Mouse (Mus musculus) heart, embryonic 16.5 days (tissue): ENCODE results near the gene Zbtb41. TPM values are rescaled to one million over a fixed set of nuclear protein-coding genes. Genes with fewer than 3 reads are reported as not detected.
A peak's percentile ranks its signal among the peaks of the same experiment; 100 is the strongest.

ENCODE experiments used
- ATAC-seq: fragments of 200-750 bp; cut with Nextera tagmentation; replicated peaks from 2 replicates; pipeline ENCODE4 v1.8.0; 2017; ENCODE audit warnings: moderate number of reproducible peaks; ENCODE audit not compliant: insufficient read depth, low FRiP score; ENCODE audit errors: extremely low read depth
- H3K27ac ChIP-seq: fragments of 300-500 bp; sonication (generic); 2 replicates; pipeline ENCODE4 v1.5.1; 2014; ENCODE audit warnings: mild to moderate bottlenecking, low read length, control low read depth, moderate library complexity
- H3K27me3 ChIP-seq: fragments of 300-500 bp; sonication (generic); 2 replicates; pipeline ENCODE4 v1.6.1; 2014; ENCODE audit warnings: low read length, mixed read lengths; ENCODE audit not compliant: control insufficient read depth, insufficient read depth
- H3K36me3 ChIP-seq: fragments of 300-500 bp; sonication (generic); 2 replicates; pipeline ENCODE4 v1.6.1; 2014; ENCODE audit not compliant: control insufficient read depth, insufficient read depth
- H3K4me1 ChIP-seq: fragments of 300-500 bp; sonication (generic); 2 replicates; pipeline ENCODE4 v1.6.1; 2014; ENCODE audit warnings: low read length, mixed read lengths; ENCODE audit not compliant: control insufficient read depth, insufficient read depth
- H3K4me2 ChIP-seq: fragments of 300-500 bp; sonication (generic); 2 replicates; pipeline ENCODE4 v1.6.1; 2014; ENCODE audit warnings: low read depth, mild to moderate bottlenecking, control low read depth, low read length
- H3K4me3 ChIP-seq: fragments of 300-500 bp; sonication (generic); 2 replicates; pipeline ENCODE4 v1.5.1; 2014; ENCODE audit warnings: mild to moderate bottlenecking, control low read depth, low read length
- H3K9ac ChIP-seq: fragments of 300-500 bp; sonication (generic); 2 replicates; pipeline ENCODE4 v1.6.1; 2014; ENCODE audit warnings: low read length, control low read depth
- H3K9me3 ChIP-seq: fragments of 300-500 bp; sonication (generic); replicated peaks from 2 replicates; pipeline ENCODE4 v1.6.1; 2016; ENCODE audit warnings: low read length; ENCODE audit not compliant: control insufficient read depth
- WGBS: fragments of 180-500 bp; shearing (Covaris S2); extraction: QIAGEN DNeasy Blood & Tissue Kit; methylation state at CpG from one replicate; pipeline ENCODE4 v1.1.7; 2014; 5-methylcytosine and 5-hydroxymethylcytosine counted together
- polyA plus RNA-seq: library from polyadenylated mRNA; unstranded; fragments of >200 nt; fragmentation: Nextera tagmentation; extraction: Ambion mirVana; gene quantifications from 2 replicates; pipeline ENCODE4 v1.2.1, GENCODE M21; 2015

Zbtb41 gene
- polyA plus RNA-seq, result 6.3 and 7.0 TPM in 2 replicates

DNA sequence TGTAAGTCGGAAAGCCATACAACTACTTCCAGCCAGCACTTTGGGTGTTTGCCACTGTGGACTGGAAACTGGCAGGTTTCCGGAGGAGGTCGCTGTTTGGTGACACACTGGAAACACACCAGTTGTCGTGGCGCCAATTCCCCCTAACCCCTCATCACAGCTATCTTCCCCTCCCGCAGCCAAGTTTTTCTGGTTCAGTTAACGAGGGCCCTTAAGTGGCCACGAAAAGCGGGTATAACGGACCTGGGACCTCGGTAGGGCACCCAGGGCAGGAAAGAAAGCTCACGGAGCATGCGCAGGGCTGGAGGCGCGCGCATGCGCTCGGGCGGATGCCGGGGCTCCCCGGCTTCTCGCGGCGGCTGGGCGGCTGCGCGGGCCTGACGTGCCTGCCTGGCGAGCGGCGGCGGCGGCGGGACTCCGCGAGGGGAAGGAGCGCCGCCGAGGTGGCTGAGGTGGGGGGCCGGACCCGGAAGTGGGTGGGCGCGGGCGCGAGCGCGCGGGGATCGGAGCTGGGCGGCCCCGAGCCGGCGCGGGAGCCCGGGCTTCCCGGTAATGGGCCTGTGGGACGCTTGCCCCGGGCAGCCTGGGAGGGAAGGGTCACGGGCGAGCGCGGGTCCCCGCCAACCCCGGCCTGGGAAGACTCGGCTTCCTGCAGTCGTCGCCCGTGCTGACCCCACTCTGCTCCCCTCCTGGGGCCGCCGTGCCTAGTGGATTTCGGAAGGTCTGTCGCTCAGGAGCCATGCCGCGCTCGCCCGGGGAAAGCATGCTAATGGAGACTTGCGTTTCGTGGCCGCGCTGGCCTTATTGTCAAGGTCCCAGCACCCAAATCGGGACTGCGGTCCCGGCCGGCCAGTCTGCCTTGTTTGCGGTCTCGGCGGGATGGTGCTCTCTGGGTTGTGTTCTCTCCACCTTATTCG is at the start of gene Zbtb41:
Zbtb41 (plus strand) TSS at position 414 of the 917 bp plus-strand sequence.
- H3K27ac ChIP-seq, result peak within 1 kb of the TSS; percentile 93
- H3K4me2 ChIP-seq, result peak within 1 kb of the TSS; percentile 83
- no peaks in the 10 kb centered on the region for H3K9me3 ChIP-seq
- ATAC-seq, result peak; percentile 92
- H3K36me3 ChIP-seq, result no peaks in the 10 kb centered on the region
- H3K27me3 ChIP-seq, result no peaks in the 10 kb centered on the region
- H3K4me1 ChIP-seq, result peaks cover 26% of the 10 kb centered on the region
- WGBS, result under 1% methylated on average over 74 of the region's 88 CpGs
- H3K4me3 ChIP-seq, result peak within 1 kb of the TSS; percentile 79
- peak within 1 kb of the TSS; percentile 99 for H3K9ac ChIP-seq

DNA sequence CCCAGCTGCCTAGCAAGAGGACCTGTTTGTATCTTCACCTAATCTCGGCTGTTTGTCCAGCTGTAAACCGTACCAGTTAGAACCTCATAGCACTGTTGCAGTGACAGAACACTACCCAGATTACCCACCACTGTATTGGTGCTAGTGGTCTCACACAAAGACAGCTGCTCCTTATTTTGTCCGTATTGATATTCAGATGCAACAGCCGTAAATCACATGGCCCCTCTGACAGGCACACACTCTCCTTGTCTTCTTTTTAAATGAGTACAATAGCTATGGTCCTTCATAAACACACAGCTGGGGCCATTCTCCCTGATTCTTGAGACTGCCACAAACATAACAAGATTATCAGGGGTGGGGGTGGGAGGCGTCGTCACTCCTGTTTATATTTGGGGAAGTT is 46.2 kb upstream of the Zbtb41 start:
- Histone ChIP-seq H3K4me2 (no peak overlapping the region), H3K4me1 (peaks cover 13% of the 10 kb centered on the region), H3K27me3 (no peaks in the 10 kb centered on the region), H3K36me3 (no peaks in the 10 kb centered on the region), H3K27ac (no peak overlapping the region), H3K4me3 (no peak overlapping the region), H3K9me3 (no peaks in the 10 kb centered on the region), H3K9ac (no peak overlapping the region)
- WGBS, result 46% methylated on average over 6 of the region's 6 CpGs
- no peak for ATAC-seq

DNA sequence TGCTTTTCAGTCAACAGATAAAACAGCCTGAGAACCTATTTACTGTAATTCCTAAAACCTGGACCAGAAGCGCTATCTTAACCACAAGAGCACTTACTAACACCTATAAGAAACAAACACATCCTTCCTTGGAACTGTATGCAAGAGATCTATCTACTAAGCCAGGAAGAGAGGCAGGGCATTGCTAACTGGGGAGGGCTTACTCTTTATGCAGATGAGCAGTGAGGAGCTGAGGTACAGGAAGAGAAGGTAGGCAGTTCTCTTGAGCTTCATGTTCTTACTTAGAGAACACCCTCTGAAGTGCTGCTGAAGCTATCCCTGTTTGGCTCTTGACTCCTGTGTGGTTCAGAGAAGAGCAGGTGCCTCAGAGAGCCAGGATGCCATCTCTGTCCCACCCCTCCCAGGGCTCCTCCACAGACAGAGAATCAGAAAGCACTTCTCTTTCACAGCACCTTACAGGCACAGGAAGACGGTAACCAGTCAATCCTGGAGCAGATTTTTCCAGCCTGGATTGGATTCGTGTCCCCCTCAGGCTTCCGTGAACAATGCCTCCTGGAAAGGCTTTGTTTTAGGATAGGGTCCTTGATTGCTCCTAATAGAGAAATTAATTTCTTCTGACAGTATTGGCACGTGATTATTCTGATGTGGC is 45.3 kb upstream of the Zbtb41 start, which contains the start of gene Crb1:
Crb1 (minus strand) TSS at position 463 of the 649 bp plus-strand sequence.
- peak within 1 kb of the TSS; percentile 34; the same call in 1 of the 2 replicates for H3K4me2 ChIP-seq
- 9% methylated on average over 5 of the region's 5 CpGs for WGBS
- no peak within 1 kb of the TSS for H3K27ac ChIP-seq
- no peak within 1 kb of the TSS for H3K4me3 ChIP-seq
- no peak for ATAC-seq
- peaks cover 13% of the 10 kb centered on the region for H3K4me1 ChIP-seq
- H3K36me3 ChIP-seq, result no peaks in the 10 kb centered on the region
- no peak within 1 kb of the TSS for H3K9ac ChIP-seq
- no peaks in the 10 kb centered on the region for H3K27me3 ChIP-seq
- H3K9me3 ChIP-seq, result no peaks in the 10 kb centered on the region

DNA sequence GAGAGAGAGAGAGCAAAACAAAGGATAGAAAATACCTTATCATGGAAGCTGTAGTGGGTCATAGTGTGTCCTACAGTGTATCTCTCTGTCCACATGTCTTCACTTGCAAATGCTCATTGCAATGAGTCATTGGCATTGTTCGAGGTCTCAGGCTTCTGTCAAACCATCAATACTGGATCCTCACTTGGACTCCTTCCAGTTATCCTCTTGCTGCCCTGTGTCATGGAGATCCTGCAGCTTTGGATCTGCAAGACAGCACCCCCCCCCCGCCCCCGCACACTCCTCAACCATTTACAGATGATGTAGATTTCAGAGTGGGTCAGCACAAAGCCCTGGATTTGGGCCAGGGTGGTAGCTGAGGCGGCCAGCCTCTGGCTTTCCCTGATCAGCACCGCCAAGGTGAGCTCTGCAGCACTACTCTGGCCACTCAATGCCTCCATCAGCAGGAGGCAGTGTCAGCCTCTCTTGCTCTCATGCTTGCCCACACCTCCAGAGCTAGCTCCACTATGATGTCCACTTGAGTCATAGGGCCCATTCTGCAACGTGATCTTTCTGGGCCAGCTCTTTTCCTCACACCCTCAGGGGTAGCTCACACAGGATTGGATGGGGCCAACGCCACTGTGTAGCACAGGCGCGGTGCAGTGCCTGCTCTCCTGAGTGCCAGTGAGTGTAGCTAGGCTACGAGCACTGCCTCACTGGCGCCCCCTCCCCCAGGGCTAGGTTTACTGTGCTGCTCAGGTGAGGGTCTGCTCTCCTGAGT is 43.0 kb upstream of the Zbtb41 start:
- H3K4me3 ChIP-seq, result no peak overlapping the region
- H3K4me2 ChIP-seq, result peak overlapping the region; percentile 33
- 12% methylated on average over 11 of the region's 11 CpGs for WGBS
- no peak overlapping the region for H3K9ac ChIP-seq
- H3K36me3 ChIP-seq, result no peaks in the 10 kb centered on the region
- H3K27ac ChIP-seq, result no peak overlapping the region
- no peaks in the 10 kb centered on the region for H3K9me3 ChIP-seq
- H3K27me3 ChIP-seq, result no peaks in the 10 kb centered on the region
- ATAC-seq, result peak; percentile 82
- peaks cover 13% of the 10 kb centered on the region for H3K4me1 ChIP-seq

DNA sequence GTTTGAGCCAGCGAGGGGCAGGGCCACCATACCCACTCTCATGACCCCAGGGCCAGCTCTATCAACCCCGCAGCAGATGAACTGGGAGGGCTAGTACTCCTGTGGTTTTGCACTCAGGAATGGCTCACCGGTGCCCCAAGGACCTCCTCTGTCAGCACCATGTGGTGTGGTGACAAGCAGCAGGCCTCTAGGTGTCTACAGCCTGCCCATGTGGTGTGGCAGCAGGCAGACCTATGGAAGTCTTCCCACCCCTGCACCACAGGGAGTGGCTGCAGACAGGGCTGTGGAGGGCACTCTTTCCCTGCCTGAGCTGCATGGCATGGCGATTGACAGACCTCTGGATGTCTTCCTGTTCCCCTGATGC is 42.5 kb upstream of the Zbtb41 start:
- H3K4me2 ChIP-seq, result peak overlapping the region; percentile 33
- no peaks in the 10 kb centered on the region for H3K27me3 ChIP-seq
- ATAC-seq, result peak; percentile 79
- no peaks in the 10 kb centered on the region for H3K9me3 ChIP-seq
- H3K4me1 ChIP-seq, result peaks cover 13% of the 10 kb centered on the region
- no peak overlapping the region for H3K9ac ChIP-seq
- H3K4me3 ChIP-seq, result no peak overlapping the region
- no peak overlapping the region for H3K27ac ChIP-seq
- no peaks in the 10 kb centered on the region for H3K36me3 ChIP-seq
- WGBS, result 11% methylated on average over 4 of the region's 4 CpGs

DNA sequence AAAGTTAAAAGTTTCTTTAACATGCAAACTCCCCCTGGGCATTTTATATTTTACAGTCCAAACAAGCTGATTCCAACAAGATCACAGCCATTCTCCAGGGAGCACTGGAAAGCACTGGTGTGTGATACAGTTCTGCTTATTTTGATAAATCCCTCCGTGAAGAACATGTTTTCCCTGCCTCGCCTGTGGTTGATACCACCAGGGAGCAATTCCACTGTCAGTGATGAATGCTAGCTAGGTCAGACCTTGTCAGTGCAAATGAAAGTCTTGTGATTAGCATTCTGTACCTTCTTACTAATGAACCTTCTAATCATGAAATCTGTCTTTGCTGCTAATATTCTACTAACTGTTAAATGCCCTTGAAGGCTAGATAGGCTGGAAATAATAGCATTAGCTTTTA is 30.3 kb upstream of the Zbtb41 start:
- H3K9me3 ChIP-seq, result no peaks in the 10 kb centered on the region; the same call in 1 of the 2 replicates
- no peak overlapping the region for H3K27ac ChIP-seq
- H3K27me3 ChIP-seq, result no peaks in the 10 kb centered on the region
- WGBS, result 34% methylated on average over 2 of the region's 2 CpGs
- ATAC-seq, result no peak
- no peak overlapping the region for H3K4me2 ChIP-seq
- H3K36me3 ChIP-seq, result no peaks in the 10 kb centered on the region
- no peak overlapping the region for H3K9ac ChIP-seq
- no peak overlapping the region for H3K4me3 ChIP-seq
- no peaks in the 10 kb centered on the region for H3K4me1 ChIP-seq

DNA sequence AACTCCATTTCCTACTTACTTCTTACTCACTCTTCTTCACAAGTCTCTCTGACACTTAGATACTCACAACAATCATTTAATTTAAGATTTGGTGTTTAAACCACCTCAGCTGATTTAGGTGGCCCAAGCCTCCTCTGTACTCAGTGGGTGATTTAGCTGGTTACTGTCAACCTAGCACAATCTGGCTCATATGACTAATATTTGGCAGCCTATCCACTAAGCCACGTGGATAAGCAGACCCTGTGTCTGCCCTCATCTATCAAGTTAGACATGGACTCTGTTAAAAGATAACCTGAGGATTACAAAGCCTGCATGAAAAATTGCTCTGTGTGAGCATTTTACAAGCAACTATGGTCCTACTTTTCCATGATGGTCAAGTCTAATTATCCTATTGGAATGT is 25.5 kb upstream of the Zbtb41 start:
- no peak overlapping the region for H3K27ac ChIP-seq
- no peaks in the 10 kb centered on the region for H3K36me3 ChIP-seq
- no peak for ATAC-seq
- no peak overlapping the region for H3K9ac ChIP-seq
- H3K27me3 ChIP-seq, result no peaks in the 10 kb centered on the region
- H3K9me3 ChIP-seq, result no peaks in the 10 kb centered on the region
- no peak overlapping the region for H3K4me3 ChIP-seq
- H3K4me1 ChIP-seq, result no peaks in the 10 kb centered on the region
- WGBS, result 20% methylated on average over 1 of the region's 1 CpGs
- H3K4me2 ChIP-seq, result no peak overlapping the region

DNA sequence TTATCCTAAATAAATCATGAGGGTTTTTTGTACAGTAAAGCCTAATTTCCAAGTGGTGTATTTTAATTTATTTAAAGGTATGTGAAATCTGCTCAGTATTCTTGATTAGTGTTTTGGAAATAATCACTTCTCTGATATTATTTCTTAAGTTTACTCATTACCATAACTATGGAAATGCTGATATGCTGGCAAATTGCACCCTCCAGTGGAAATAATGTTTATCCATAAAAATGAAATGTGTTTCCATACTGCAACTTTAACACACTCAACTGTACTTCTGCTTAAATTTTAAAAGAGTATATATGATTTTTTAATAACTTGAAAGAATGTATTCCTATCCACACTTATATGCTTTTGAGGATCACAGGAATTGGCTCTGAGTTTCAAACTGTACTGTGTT is 16.3 kb upstream of the Zbtb41 start:
- Histone ChIP-seq H3K4me3 (no peak overlapping the region), H3K36me3 (no peaks in the 10 kb centered on the region; the same call in 1 of the 2 replicates), H3K4me2 (no peak overlapping the region), H3K27ac (no peak overlapping the region), H3K9me3 (peaks cover 8% of the 10 kb centered on the region), H3K4me1 (no peaks in the 10 kb centered on the region), H3K9ac (no peak overlapping the region), H3K27me3 (no peaks in the 10 kb centered on the region)
- no peak for ATAC-seq
